Mouse (Mus musculus) ES-Bruce4 (cell line): ENCODE results near the gene 4930442H23Rik.

Experiments used
- CTCF ChIP-seq: IDR thresholded peaks from one replicate; pipeline ENCODE4 v1.8.1; 2011; ENCODE audit warnings: low read depth, low read length
- POLR2A ChIP-seq: IDR thresholded peaks from one replicate; pipeline ENCODE4 v1.8.1; 2011; ENCODE audit warnings: low read length; ENCODE audit not compliant: insufficient read depth

- TF ChIP-seq CTCF (no peak), POLR2A (no peak)
Measured at GRCm38 (mm10) chr10:81136706-81137231, 46.9 kb downstream of the 4930442H23Rik start.
